Mouse (Mus musculus) adrenal gland, adult 18-20 months (tissue): ENCODE results near the gene Srrt. TPM values are rescaled to one million over a fixed set of nuclear protein-coding genes. Genes with fewer than 3 reads are reported as not detected.

Experiments used
- DNase-seq, 2 experiments: peaks; one replicate each; pipeline ENCODE4 v3.0.0; 2021 to 2022; ENCODE audit warnings: low spot score in 2 of 2
- microRNA-seq, 2 experiments: library from miRNA; unstranded; fragments of <30 nt; microRNA quantifications; one replicate each; pipeline ENCODE4 v1.2.0; 2021; ENCODE audit warnings: borderline number of aligned reads in 2 of 2
- total RNA-seq, 2 experiments: library from RNA; stranded (reverse); gene quantifications; 1 replicate in 1 of 2; 2 replicates in 1 of 2; pipeline ENCODE4 v1.2.3; 2021

Gene Srrt
- total RNA-seq, 2 experiments from 2014 or later, result 169 to 174 TPM

DNA sequence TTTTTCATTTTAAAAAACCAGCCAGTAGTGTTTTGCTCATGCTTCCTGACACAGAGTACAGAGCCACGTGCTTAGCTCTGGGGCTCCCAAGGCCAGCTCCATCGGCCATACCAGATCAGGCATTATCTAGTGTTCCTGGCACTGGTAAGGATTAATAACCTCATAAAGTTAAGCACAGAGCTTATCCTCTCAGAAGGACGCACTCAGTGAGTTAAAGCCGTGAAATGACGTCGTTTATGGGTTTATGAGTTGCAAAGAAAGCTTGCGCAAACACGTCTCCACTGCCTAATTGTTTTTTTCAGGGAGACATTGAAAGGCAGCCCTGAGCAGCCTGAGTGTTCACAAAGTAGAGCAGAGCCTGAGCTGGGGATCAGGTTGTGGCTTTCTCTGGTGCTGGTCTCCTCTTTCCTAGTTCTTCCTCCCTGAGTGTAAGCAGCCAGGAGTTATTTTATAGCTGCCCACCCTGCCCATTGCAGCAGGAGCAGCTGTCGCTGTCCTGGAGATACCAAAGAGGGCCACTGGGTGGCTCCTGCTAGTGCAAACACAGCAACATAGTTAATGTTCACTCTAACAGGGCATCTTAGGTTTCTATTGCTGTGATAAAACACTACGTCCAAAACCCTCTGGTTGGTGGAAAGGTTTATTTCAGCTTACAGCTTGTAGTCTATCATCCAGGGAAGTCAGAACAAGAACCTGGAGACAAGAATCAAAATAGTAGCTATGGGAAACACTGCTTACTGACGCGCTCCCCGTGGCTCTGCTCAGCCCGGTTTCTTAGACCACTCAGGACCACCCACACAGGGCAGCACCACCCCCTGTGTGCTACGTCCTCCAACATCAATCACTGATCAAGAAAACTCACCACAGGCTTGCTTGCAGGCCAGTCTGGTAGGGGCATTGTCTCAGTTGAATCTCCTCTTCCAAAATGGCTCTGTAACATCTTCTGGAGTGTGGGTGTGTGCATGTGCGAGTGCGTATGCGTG, 29.8 kb downstream of the Srrt start:
- no peak for DNase-seq

DNA sequence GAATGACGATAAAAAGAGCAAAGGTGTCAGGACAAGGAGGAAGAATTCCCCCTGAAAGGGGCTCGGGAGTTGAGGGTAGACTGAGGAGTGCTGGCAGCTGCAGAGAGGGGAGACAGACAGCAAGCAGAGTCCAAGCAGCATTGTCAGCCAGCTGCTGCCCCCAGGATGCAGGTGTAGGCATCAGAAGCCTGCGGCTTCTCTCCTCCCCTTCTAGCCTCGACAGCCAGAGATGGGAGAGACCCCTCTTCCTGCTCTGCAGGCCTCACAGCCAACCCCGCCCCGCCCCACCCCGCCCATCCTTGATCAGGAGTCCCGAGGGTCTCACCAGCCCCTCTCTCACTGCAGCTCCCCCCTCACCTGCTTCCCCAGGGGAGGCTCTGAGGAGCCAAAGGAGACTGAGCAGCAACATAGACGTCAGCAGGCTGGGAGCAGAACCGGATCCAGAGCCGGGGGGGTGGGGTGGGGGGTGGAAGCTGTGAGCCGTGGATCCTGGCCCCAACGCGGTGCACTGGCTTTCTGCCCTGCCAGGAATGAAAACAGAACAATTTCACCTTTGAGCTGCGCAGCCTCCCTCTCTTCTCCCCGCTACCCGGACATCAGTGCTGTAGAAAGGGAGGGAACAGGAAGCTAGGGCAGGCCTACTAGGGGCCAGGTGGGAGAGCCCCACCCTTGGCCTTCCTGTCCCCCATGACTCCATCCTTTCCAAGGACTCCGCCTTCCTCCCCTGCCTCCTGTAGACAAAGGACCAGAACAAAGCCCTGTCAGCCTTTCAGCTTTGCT, 39.2 kb downstream of the Srrt start:
- no peak for DNase-seq

DNA sequence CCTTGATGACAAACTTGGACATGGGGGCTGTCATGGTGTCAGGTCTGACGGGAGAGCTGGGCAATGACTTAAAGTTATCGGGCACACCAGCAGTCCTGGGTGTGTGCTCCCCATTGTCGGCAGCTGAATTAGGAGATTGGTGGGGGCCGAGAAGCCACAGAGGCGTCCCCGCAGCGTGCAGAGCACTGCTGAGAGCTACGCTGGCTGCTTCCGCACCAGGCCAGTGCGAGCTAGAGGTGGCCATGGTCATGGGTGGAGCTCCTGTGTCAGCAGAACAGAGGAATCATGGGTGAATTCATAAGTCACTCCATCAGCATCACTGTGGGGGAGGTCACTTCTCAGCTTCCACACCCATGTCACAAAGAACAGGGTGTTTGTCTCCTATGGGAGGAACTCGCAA, 42.7 kb downstream of the Srrt start:
- DNase-seq, result no peak

DNA sequence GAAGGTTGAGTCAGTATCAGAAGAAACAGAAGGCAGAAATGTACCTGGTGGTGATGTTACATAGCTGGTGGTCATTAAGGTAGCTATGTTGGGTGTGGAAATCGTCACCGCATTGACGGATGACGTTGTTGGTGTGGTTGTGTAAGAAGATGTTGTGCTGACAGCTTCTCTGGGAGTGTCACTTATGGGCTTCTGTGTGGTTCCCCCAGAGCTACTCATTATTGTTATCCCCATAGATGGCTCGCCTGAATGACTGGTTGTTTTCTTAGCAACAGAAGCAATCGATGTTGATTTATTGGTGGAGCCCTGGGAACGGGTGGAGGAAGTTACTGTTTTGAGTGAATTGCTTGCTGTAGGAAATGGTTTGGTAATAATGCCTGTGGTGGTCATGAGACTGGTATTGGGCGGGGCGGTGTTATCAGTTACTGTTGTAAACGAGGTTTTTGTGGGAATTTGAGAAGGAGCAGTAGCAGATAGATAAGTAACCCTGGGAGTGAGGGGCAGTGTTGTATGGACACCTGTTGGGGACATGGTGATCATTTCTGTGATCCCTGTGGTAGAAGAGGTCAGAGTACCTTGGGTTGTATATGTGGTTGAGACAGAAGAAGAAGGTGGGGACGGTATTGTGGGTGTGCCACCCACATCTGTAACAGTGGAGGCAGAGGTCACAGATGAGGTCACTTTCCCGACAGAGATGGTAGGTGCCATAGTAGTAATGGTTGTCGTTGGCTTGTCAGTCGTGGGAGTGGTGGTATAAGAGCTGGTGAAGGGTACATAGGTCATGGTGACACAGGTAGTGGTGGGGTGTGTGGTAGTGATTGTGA, 43.4 kb downstream of the Srrt start:
- no peak for DNase-seq

Small RNA genes within 50 kb of the gene (microRNA-seq; reads per million reads assigned to microRNA genes)
- 0.95 to 1.8 reads per million in 2 experiments for gene Mir7036
- 0.47 to 0.61 reads per million in 2 experiments for gene Mir8116

Other genes with a start within 250 kb of the Srrt start
- gene Serpine1, start 235.4 kb downstream of the Srrt start, total RNA-seq, result 10 to 100 TPM in 1 of 2 experiments, 1 to 10 TPM in 1; 3.3 to 17.1 TPM
- 10 to 100 TPM; 39.1 to 42.2 TPM for gene Trim56, start 191.5 kb downstream of the Srrt start, total RNA-seq
- not detected for gene Muc3, start 158.4 kb downstream of the Srrt start, total RNA-seq
- gene Muc3a, start 95.3 kb downstream of the Srrt start, total RNA-seq, result under 1 TPM; 0.20 to 0.32 TPM
- gene Ache, start 20.2 kb downstream of the Srrt start, total RNA-seq, result 10 to 100 TPM; 10.0 to 12.9 TPM
- gene Ufsp1, start 13.0 kb downstream of the Srrt start, total RNA-seq, result 10 to 100 TPM in 1 of 2 experiments, 1 to 10 TPM in 1; 8.8 to 10.2 TPM
- 10 to 100 TPM; 30.1 to 39.4 TPM for gene Trip6, start 6.7 kb upstream of the Srrt start, total RNA-seq
- 1 to 10 TPM; 8.4 to 8.6 TPM for gene Slc12a9, start 25.9 kb upstream of the Srrt start, total RNA-seq
- 10 to 100 TPM; 42.4 to 47.0 TPM for gene Ephb4, start 42.4 kb upstream of the Srrt start, total RNA-seq
- not detected for gene Zan, start 169.4 kb upstream of the Srrt start, total RNA-seq
- 10 to 100 TPM; 23.5 to 24.7 TPM for gene Pop7, start 194.8 kb upstream of the Srrt start, total RNA-seq
- gene Gigyf1, start 210.9 kb upstream of the Srrt start, total RNA-seq, result 10 to 100 TPM; 27.6 to 36.4 TPM
- not detected for gene Epo, start 225.6 kb upstream of the Srrt start, total RNA-seq
- 100 to 1,000 TPM; 517 to 525 TPM for gene Gnb2, start 225.8 kb upstream of the Srrt start, total RNA-seq
- gene Actl6b, start 245.8 kb upstream of the Srrt start, total RNA-seq, result 1 to 10 TPM; 2.5 to 4.9 TPM